Mouse (Mus musculus) testis, adult 2 months (tissue): ENCODE data around the gene Bsx.

ENCODE experiments used
- CTCF ChIP-seq: fragments of 200-500 bp; IDR thresholded peaks from 2 replicates; pipeline ENCODE4 v1.5.1; 2012; ENCODE audit warnings: low read depth, mild to moderate bottlenecking, inconsistent platforms, low read length, moderate library complexity; ENCODE audit not compliant: control insufficient read depth, insufficient read depth, insufficient replicate concordance
- POLR2A ChIP-seq: fragments of 200-500 bp; IDR thresholded peaks from 2 replicates; pipeline ENCODE4 v1.6.1; 2012; ENCODE audit warnings: low read depth, mild to moderate bottlenecking, inconsistent platforms, low read length, moderate library complexity; ENCODE audit not compliant: control insufficient read depth

DNA sequence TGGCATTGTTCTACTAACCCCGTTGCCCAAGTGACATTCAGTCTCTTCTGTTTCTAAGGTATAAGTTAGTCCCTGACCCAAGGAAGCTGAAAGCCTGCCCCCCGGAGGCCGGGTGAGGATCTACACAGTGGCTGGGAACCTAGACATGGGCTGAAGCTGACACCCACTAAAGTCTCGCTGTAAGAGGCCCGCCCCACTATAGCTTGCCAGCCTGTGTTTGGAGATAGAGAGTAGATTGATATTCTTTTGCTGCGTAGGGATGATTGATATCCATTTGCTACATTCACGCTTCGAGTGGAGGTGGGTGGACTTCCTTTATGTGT is 1.8 kb upstream of the Bsx start:
- TF ChIP-seq CTCF (peak; percentile 31; the same call in 1 of the 2 replicates), POLR2A (no peak)
